10 mouse cellular contexts compared by ENCODE assay signal in the genomic region with DNA sequence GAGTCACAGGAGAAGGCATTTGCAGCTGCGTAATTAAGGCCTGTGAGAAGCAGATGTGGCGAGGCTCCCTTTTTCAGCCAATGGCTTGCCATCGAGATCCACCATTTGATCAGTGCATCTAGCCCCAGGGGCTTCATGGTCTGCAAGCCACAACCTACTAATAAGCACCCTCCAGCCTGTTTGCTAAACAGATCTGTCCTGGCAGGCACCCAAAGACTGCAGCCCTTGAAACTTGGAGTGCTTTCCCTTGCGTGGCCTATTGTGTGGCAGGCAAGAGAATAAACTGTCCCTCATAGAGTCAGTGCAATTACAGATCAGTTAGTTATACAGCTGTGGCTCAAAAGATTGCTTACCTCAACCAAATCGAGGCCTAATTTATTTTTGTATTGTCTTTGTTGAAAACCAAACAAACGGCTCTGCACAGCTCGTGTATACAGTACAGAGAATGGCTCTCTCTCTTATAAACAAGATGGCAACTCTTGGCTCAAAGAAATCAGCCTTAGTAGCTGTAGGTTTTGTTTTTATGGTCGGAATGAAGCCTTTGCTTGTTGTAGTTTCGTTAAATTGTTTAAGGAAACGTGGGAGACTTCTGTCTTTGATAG.
DNase-seq lines count a peak whose midpoint lies in the region; ATAC-seq and TF ChIP-seq lines count a peak whose summit lies in the region.
"Had no signal": no experiment of that assay in that cellular context is flagged by ENCODE, and none has a peak within 500 bp of the region (broad histone marks: within the 10 kb centered on the region; RNA-seq: fewer than 3 reads in every experiment).

No protein-coding gene starts in this region.

- no peaks in the 10 kb centered on the region for H3K9me3 ChIP-seq in hindbrain, embryonic 11.5 days (ENCODE audit: control insufficient read depth, low read length)
- H3K9me3 ChIP-seq in hindbrain, embryonic 10.5 days = no peaks in the 10 kb centered on the region
- H3K9me3 ChIP-seq in forebrain, postnatal 0 days (ENCODE audit: low read length) = no peaks in the 10 kb centered on the region
- H3K9me3 ChIP-seq in stomach, postnatal 0 days (ENCODE audit: control insufficient read depth, low read length) = no peaks in the 10 kb centered on the region
- H3K9me3 ChIP-seq in intestine, embryonic 16.5 days (ENCODE audit: control insufficient read depth, low read length) = no peaks in the 10 kb centered on the region

- no peaks in the 10 kb centered on the region for H3K27me3 ChIP-seq in hindbrain, embryonic 11.5 days (ENCODE audit: control insufficient read depth, insufficient read depth, low read length)
- H3K27me3 ChIP-seq in hindbrain, embryonic 10.5 days (ENCODE audit: insufficient read depth, poor library complexity, severe bottlenecking) = no peaks in the 10 kb centered on the region
- no peaks in the 10 kb centered on the region for H3K27me3 ChIP-seq in forebrain, postnatal 0 days (ENCODE audit: insufficient read depth, low read length)
- no peaks in the 10 kb centered on the region for H3K27me3 ChIP-seq in stomach, postnatal 0 days (ENCODE audit: control insufficient read depth, insufficient read depth, low read length)
- H3K27me3 ChIP-seq in intestine, embryonic 16.5 days (replicated peaks; ENCODE audit: control insufficient read depth, insufficient read depth, low read length) = no peaks in the 10 kb centered on the region

- no peaks in the 10 kb centered on the region for H3K4me1 ChIP-seq in hindbrain, embryonic 11.5 days (replicated peaks; ENCODE audit: control insufficient read depth, insufficient read depth, low read length)
- H3K4me1 ChIP-seq in hindbrain, embryonic 10.5 days (replicated peaks) = no peaks in the 10 kb centered on the region
- no peaks in the 10 kb centered on the region for H3K4me1 ChIP-seq in forebrain, postnatal 0 days (ENCODE audit: insufficient read depth)
- no peaks in the 10 kb centered on the region for H3K4me1 ChIP-seq in stomach, postnatal 0 days (replicated peaks; ENCODE audit: control insufficient read depth, insufficient read depth)
- no peaks in the 10 kb centered on the region for H3K4me1 ChIP-seq in intestine, embryonic 16.5 days (ENCODE audit: control insufficient read depth, insufficient read depth, low read length)

- 75% methylated on average over 10 of the region's 10 CpGs for WGBS in hindbrain, embryonic 11.5 days
- 81% methylated on average over 10 of the region's 10 CpGs for WGBS in hindbrain, embryonic 10.5 days
- WGBS in forebrain, postnatal 0 days = 23% methylated on average over 10 of the region's 10 CpGs
- WGBS in stomach, postnatal 0 days = 55% methylated on average over 10 of the region's 10 CpGs
- 53% methylated on average over 10 of the region's 10 CpGs for WGBS in intestine, embryonic 16.5 days

- no peak for TF ChIP-seq CTCF in forebrain, postnatal 0 days (IDR thresholded peaks at IDR 0.05; ENCODE audit: low read depth)
- no peak for TF ChIP-seq CTCF in stomach, postnatal 0 days (IDR thresholded peaks at IDR 0.05; ENCODE audit: low read depth)

- no peak overlapping the region for H3K9ac ChIP-seq in hindbrain, embryonic 11.5 days (ENCODE audit: low read depth, low read length)
- no peak overlapping the region for H3K9ac ChIP-seq in forebrain, postnatal 0 days
- no peak overlapping the region for H3K9ac ChIP-seq in stomach, postnatal 0 days (ENCODE audit: low read length)
- H3K9ac ChIP-seq in intestine, embryonic 16.5 days (ENCODE audit: low read depth, low read length) = no peak overlapping the region

- no peak for TF ChIP-seq EP300 in stomach, postnatal 0 days (optimal IDR thresholded peaks at IDR 0.05)

- no peaks in the 10 kb centered on the region for H3K36me3 ChIP-seq in hindbrain, embryonic 11.5 days (ENCODE audit: control insufficient read depth, insufficient read depth, low read length)
- no peaks in the 10 kb centered on the region for H3K36me3 ChIP-seq in hindbrain, embryonic 10.5 days
- no peaks in the 10 kb centered on the region for H3K36me3 ChIP-seq in forebrain, postnatal 0 days (ENCODE audit: insufficient read depth)
- no peaks in the 10 kb centered on the region for H3K36me3 ChIP-seq in stomach, postnatal 0 days (ENCODE audit: control insufficient read depth, insufficient read depth, low read length)
- H3K36me3 ChIP-seq in intestine, embryonic 16.5 days (ENCODE audit: control insufficient read depth, insufficient read depth, low read length) = no peaks in the 10 kb centered on the region

- no peak for DNase-seq in hindbrain, embryonic 11.5 days (ENCODE audit: low spot score)
- DNase-seq in hindbrain, embryonic 10.5 days (ENCODE audit: low spot score) = no peak
- peak; percentile 42 for DNase-seq in testis, postnatal 10 days (ENCODE audit: low spot score)
- no peak for DNase-seq in testis, postnatal 14 days (ENCODE audit: low spot score)
- DNase-seq in forebrain, postnatal 0 days = peak; percentile 16
- no peak for DNase-seq in stomach, postnatal 0 days (ENCODE audit: low spot score)
- DNase-seq in frontal cortex, postnatal 14 days (ENCODE audit: low spot score in 2 of 2) = no peak

- H3K4me3 ChIP-seq in hindbrain, embryonic 11.5 days (ENCODE audit: low read depth, low read length) = no peak overlapping the region
- no peak overlapping the region for H3K4me3 ChIP-seq in hindbrain, embryonic 10.5 days
- H3K4me3 ChIP-seq in forebrain, postnatal 0 days (ENCODE audit: low read depth, low read length) = no peak overlapping the region
- H3K4me3 ChIP-seq in stomach, postnatal 0 days (ENCODE audit: low read depth, low read length) = no peak overlapping the region
- H3K4me3 ChIP-seq in intestine, embryonic 16.5 days (ENCODE audit: low read length) = no peak overlapping the region

- no peak overlapping the region for H3K27ac ChIP-seq in hindbrain, embryonic 11.5 days (ENCODE audit: low read depth, low read length)
- no peak overlapping the region for H3K27ac ChIP-seq in hindbrain, embryonic 10.5 days
- H3K27ac ChIP-seq in forebrain, postnatal 0 days (ENCODE audit: low read depth, low read length) = no peak overlapping the region
- no peak overlapping the region for H3K27ac ChIP-seq in stomach, postnatal 0 days (replicated peaks)
- no peak overlapping the region for H3K27ac ChIP-seq in intestine, embryonic 16.5 days (ENCODE audit: low read length)

- ATAC-seq in hindbrain, embryonic 11.5 days (ENCODE audit: low FRiP score) = 0 out of 2 replicates have a peak, but pooled peaks have one; percentile 22
- peak; percentile 45; the same call in 1 of the 2 replicates for ATAC-seq in forebrain, postnatal 0 days
- ATAC-seq in stomach, postnatal 0 days (ENCODE audit: low FRiP score, low TSS enrichment) = no peak
- ATAC-seq in intestine, embryonic 16.5 days = no peak
- ATAC-seq: activated CD4-positive, CD25-positive, alpha-beta regulatory T cell, adult 4 months had no signal

- H3K4me2 ChIP-seq in hindbrain, embryonic 11.5 days (replicated peaks; ENCODE audit: low read depth, low read length) = no peak overlapping the region
- no peak overlapping the region for H3K4me2 ChIP-seq in forebrain, postnatal 0 days (ENCODE audit: low read depth)
- H3K4me2 ChIP-seq in stomach, postnatal 0 days (replicated peaks; ENCODE audit: low read depth) = no peak overlapping the region
- H3K4me2 ChIP-seq in intestine, embryonic 16.5 days (ENCODE audit: low read depth, low read length) = no peak overlapping the region
- H3K4me2 ChIP-seq: liver, embryonic 11.5 days had no signal

Comparison
In these comparisons a context has a peak if more than half of its experiments do, and no peak if none do; other contexts are left out.
1. DNase-seq: peak in testis, postnatal 10 days (single experiment) and forebrain, postnatal 0 days (single experiment); none in hindbrain, embryonic 11.5 days (single experiment), hindbrain, embryonic 10.5 days (single experiment), testis, postnatal 14 days (single experiment), stomach, postnatal 0 days (single experiment) and frontal cortex, postnatal 14 days (0 of 2).
2. ATAC-seq: peak in hindbrain, embryonic 11.5 days (single experiment) and forebrain, postnatal 0 days (single experiment); none in stomach, postnatal 0 days (single experiment) and intestine, embryonic 16.5 days (single experiment).